Mouse (Mus musculus) ES-Bruce4 (cell line): ENCODE results near the gene Mtg2. TPM values are rescaled to one million over a fixed set of nuclear protein-coding genes. Genes with fewer than 3 reads are reported as not detected.

Experiments used
- H3K27ac ChIP-seq: 2 replicates; pipeline ENCODE4 v1.5.1; 2012; ENCODE audit warnings: low read length, inconsistent platforms; ENCODE audit not compliant: insufficient read depth
- H3K27me3 ChIP-seq: 2 replicates; pipeline ENCODE4 v1.6.1; 2012; ENCODE audit warnings: mild to moderate bottlenecking, low read length, inconsistent platforms; ENCODE audit not compliant: control insufficient read depth, poor library complexity, insufficient read depth, severe bottlenecking
- H3K36me3 ChIP-seq: 2 replicates; pipeline ENCODE4 v1.6.1; 2012; ENCODE audit warnings: inconsistent platforms, mild to moderate bottlenecking, low read length, moderate library complexity; ENCODE audit not compliant: control insufficient read depth, poor library complexity, insufficient read depth, severe bottlenecking
- H3K4me1 ChIP-seq: one replicate; pipeline ENCODE4 v1.8.1; 2011; ENCODE audit warnings: low read length; ENCODE audit not compliant: control insufficient read depth, insufficient read depth
- H3K4me3 ChIP-seq: 2 replicates; pipeline ENCODE4 v1.5.1; 2011; ENCODE audit warnings: low read depth, mild to moderate bottlenecking, low read length
- H3K9ac ChIP-seq: 2 replicates; pipeline ENCODE4 v1.6.1; 2012; ENCODE audit warnings: low read depth, mild to moderate bottlenecking, inconsistent platforms; ENCODE audit not compliant: poor library complexity, severe bottlenecking
- H3K9me3 ChIP-seq: replicated peaks from 2 replicates; pipeline ENCODE4 v1.6.1; 2012; ENCODE audit warnings: mild to moderate bottlenecking, low read length, inconsistent platforms; ENCODE audit not compliant: control insufficient read depth, poor library complexity, insufficient read depth, severe bottlenecking
- CTCF ChIP-seq: IDR thresholded peaks from one replicate; pipeline ENCODE4 v1.8.1; 2011; ENCODE audit warnings: low read depth, low read length
- EP300 ChIP-seq: IDR thresholded peaks from 2 replicates; pipeline ENCODE4 v1.6.1; 2011; ENCODE audit warnings: low read depth, low read length; ENCODE audit not compliant: insufficient read depth
- POLR2A ChIP-seq: IDR thresholded peaks from one replicate; pipeline ENCODE4 v1.8.1; 2011; ENCODE audit warnings: low read length; ENCODE audit not compliant: insufficient read depth
- polyA plus RNA-seq: library from polyadenylated mRNA; stranded (reverse); fragments of >200 nt; gene quantifications from 2 replicates; pipeline ENCODE4 v1.2.4, GENCODE M21; 2011; ENCODE audit warnings: low read depth; ENCODE audit not compliant: missing spikeins, insufficient read depth, insufficient read length

Gene Mtg2
- polyA plus RNA-seq, 1 experiment, result 14.7 TPM

DNA sequence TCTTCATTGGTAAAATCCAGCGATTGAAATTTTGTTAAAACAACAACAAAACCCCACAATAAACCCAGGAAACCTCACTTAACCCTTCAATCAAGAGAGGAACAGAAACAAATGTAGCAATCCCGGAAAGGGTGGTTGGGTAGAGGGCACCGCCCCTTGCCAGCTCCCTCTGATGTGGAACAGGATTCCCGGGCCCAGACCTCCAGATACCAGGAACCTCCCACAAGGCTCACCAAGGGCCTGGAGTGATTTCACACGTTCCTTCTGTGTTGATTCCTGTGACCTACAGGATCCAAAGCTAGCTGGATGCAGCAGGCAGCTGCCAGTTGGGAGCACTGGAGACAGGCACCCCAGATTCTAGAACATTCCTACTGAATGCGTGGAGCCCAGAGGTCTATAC lies 30.0 kb upstream of the Mtg2 start:
- TF ChIP-seq EP300 (no peak), CTCF (no peak), POLR2A (no peak)
- Histone ChIP-seq H3K9ac (peak overlapping the region; percentile 92), H3K27ac (no peak overlapping the region), H3K4me3 (no peak overlapping the region), H3K36me3 (peaks cover 17% of the 10 kb centered on the region), H3K9me3 (no peaks in the 10 kb centered on the region), H3K27me3 (no peaks in the 10 kb centered on the region), H3K4me1 (peaks cover 5% of the 10 kb centered on the region)

DNA sequence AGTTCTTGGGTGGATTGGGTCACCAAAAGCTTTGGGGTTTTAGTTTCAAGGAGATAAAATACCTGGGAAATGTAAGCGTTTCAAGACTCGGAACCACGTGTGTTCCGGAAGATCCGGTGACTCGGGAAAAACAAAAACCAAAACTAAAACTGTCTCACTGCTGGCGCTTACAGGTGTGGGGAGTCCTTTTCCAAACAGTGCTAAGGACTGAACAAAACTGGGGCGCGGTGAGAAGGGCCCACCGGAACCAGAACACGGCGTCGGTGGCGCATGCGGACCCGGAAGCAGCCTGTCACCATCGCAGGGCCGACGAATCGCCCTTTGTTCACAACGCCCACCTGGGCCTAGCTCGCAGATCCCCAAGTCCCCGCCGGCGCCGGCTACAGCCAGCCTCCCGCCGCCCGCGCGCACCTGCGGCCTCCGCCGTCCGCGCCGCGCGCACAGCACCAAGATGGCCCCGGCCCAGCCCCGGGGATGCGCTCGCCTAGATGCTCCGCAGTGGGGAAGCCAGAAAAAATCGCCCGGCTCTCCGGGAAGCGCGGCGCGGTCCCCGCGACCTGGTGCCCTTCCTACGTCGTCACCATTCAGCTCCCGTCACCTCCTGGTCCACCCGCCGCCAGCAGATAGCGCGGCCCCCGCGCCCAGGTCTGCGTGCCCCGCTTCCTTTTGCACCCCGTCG lies 28.7 kb upstream of the Mtg2 start:
- Histone ChIP-seq H3K9me3 (no peaks in the 10 kb centered on the region), H3K36me3 (peaks cover 9% of the 10 kb centered on the region), H3K27ac (peak overlapping the region; percentile 46; the same call in 1 of the 2 replicates), H3K4me1 (peaks cover 5% of the 10 kb centered on the region), H3K9ac (peak overlapping the region; percentile 92), H3K4me3 (peak overlapping the region; percentile 82), H3K27me3 (no peaks in the 10 kb centered on the region)
- TF ChIP-seq CTCF (no peak), POLR2A (no peak), EP300 (no peak)

DNA sequence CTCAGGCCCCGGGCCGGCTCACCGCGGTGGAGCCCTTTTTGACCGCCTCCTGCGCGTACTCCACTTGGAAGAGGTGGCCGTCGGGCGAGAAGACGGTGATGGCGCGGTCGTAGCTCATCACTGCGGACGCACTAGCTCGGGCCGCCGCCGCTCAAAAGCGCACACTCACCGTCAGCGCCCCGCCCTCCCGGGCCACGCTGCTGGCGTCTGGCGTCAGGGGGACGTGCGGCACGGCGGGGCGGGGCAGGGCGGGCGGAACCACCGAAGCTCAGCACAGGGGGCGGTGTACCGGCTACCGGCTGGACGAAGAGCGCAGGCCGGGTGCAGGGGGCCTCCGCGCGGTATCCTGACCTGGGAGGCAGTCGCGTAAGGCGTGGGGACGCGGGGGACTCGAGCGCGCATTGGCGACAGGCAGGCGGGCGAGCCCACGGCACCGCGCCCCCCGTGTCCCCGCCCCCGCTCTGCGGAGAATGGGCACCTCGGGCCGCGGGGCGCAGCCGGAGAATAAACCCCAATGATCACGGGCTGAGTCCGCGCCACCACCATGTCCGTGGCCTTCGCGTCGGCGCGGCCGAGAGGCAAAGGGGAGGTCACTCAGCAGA lies 28.0 kb upstream of the Mtg2 start, which contains the start of the genes Psma7 and Ss18l1:
Psma7 (minus strand) TSS at position 178 of the 602 bp plus-strand sequence.
Ss18l1 (plus strand) TSS at position 254 of the 602 bp plus-strand sequence.
- Histone ChIP-seq H3K27ac (peak within 1 kb of the TSS; percentile 46; the same call in 1 of the 2 replicates), H3K4me3 (peak within 1 kb of the TSS; percentile 82), H3K36me3 (peaks cover 9% of the 10 kb centered on the region), H3K9ac (peak within 1 kb of the TSS; percentile 92), H3K27me3 (no peaks in the 10 kb centered on the region), H3K9me3 (no peaks in the 10 kb centered on the region), H3K4me1 (peaks cover 5% of the 10 kb centered on the region)
- TF ChIP-seq POLR2A (peak; percentile 74), CTCF (no peak), EP300 (no peak)

DNA sequence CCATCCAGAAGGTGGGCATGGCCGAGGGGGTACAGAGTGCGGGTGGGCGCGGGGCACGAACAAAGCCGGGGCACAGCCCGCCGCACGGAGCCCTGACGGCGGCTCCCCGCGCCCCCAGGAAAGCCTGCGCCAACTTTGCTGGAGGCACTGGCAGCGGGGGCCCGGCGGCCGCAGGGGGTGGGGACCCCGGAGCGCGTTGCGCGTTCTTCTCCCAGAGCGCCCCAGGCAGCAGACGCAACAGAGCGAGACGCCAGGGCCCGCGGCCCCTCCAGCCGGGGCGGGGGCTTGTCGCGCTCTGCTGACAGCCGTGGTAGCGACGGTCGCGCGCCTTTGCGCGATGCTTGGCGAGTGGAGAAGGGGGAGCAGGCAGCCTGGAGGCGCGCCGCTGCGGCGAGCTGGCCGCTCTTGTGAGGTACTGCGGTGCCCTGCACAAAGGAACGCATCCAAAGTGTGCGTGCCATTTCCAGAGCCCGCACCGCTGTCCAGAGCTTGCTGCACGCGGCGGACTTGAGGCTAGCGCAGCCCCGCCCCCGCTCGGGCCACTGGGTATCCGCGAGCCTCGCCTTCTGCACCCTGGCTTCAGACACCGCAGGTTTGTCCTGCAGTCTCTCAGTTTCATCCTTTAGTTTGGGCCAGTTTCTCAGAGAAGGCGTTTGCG lies 27.4 kb upstream of the Mtg2 start:
- no peaks in the 10 kb centered on the region for H3K9me3 ChIP-seq
- H3K27ac ChIP-seq, result no peak overlapping the region
- peaks cover 5% of the 10 kb centered on the region for H3K4me1 ChIP-seq
- TF ChIP-seq CTCF (no peak), POLR2A (no peak), EP300 (no peak)
- no peaks in the 10 kb centered on the region for H3K27me3 ChIP-seq
- H3K36me3 ChIP-seq, result peaks cover 5% of the 10 kb centered on the region
- peak overlapping the region; percentile 82 for H3K4me3 ChIP-seq
- H3K9ac ChIP-seq, result peak overlapping the region; percentile 92

DNA sequence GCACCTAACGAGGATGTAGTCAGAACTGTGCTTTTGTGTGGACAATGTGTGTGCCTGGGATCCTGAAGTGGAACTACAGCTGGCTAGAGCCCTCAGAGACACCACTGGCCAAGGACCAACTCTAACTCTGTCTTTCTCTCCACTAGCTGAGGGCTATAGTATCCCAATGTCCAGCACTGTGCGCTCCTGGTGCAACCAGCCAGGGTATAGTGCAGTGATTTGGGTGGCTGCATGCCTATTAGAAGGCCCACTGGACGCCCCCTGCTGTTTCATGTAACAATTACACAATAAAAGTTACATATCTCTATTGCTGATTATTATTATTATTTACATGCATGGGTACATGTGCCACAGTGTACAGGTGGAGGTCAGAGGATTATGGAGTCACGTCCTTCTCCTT lies 25.1 kb upstream of the Mtg2 start:
- Histone ChIP-seq H3K27ac (no peak overlapping the region), H3K4me3 (no peak overlapping the region), H3K9ac (no peak overlapping the region), H3K9me3 (no peaks in the 10 kb centered on the region), H3K27me3 (no peaks in the 10 kb centered on the region), H3K36me3 (no peaks in the 10 kb centered on the region), H3K4me1 (peaks cover 5% of the 10 kb centered on the region)
- TF ChIP-seq EP300 (no peak), POLR2A (no peak), CTCF (peak; percentile 39)

GRCm38 (mm10) chr2:180047580-180047979 lies 22.8 kb upstream of the Mtg2 start:
- no peak overlapping the region for H3K9ac ChIP-seq
- no peak overlapping the region for H3K27ac ChIP-seq
- no peaks in the 10 kb centered on the region for H3K9me3 ChIP-seq
- no peaks in the 10 kb centered on the region for H3K27me3 ChIP-seq
- TF ChIP-seq EP300 (no peak), POLR2A (no peak), CTCF (no peak)
- H3K36me3 ChIP-seq, result no peaks in the 10 kb centered on the region
- no peaks in the 10 kb centered on the region for H3K4me1 ChIP-seq
- no peak overlapping the region for H3K4me3 ChIP-seq
